Mouse (Mus musculus) thymus, postnatal 0 days (tissue): ENCODE data around the gene Kiss1r. TPM values are rescaled to one million over a fixed set of nuclear protein-coding genes. Genes with fewer than 3 reads are reported as not detected.

ENCODE experiments used
- DNase-seq: peaks from one replicate; pipeline ENCODE4 v3.0.0-alpha.2; 2015; ENCODE audit warnings: low spot score
- polyA plus RNA-seq: library from polyadenylated mRNA; unstranded; fragments of >200 nt; fragmentation: Nextera tagmentation; extraction: Ambion mirVana; gene quantifications from 2 replicates; pipeline ENCODE4 v1.2.1, GENCODE M21; 2015

The Kiss1r gene
- polyA plus RNA-seq, 1 experiment from 2014 or later: 1.2 TPM

GRCm38 (mm10) chr10:79921572-79921971, 4.8 kb downstream of the Kiss1r start:
- DNase-seq: no peak

- DNase-seq: peak; percentile 91
Measured at GRCm38 (mm10) chr10:79924998-79925784, 8.4 kb downstream of the Kiss1r start.

DNA sequence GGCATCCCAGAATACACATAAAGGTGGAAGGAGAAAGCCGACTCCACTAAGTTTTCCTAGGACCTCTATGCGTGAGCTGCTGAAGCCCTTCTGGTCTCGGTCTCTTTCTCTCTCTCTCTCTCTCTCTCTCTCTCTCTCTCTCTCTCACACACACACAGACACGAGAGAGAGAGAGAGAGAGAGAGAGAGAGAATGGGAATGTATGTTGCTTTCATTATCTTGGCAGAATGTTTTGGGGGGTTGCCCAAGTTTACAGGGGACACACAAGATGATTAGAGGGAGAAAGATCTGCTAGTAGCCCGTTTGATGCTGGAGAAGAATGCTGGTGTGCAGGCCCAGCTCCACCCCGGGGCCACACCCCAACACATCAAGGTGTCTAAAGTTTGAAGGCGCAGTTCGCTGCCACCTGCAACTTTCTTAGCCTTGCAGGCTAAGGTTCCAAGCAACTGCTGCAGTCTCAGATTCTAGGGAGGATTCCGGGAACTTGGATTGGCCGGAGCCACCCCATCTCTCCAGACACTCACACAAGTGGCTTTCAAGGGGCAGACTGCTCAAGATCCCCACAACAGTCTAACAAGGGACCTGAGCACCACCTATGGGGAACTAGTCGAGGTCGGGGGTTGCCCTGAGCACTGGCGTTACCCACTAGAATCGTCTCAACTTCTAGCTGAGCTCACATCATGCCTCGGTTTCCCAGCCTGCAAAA, 9.2 kb downstream of the Kiss1r start:
- peak; percentile 42 for DNase-seq

GRCm38 (mm10) chr10:79926491-79927323, 9.9 kb downstream of the Kiss1r start, which contains the start of gene Arid3a:
Arid3a (plus strand) TSS chr10:79927043.
- DNase-seq: peak; percentile 94

- peak; percentile 89 for DNase-seq
Measured at GRCm38 (mm10) chr10:79927324-79928029, 10.7 kb downstream of the Kiss1r start.

DNA sequence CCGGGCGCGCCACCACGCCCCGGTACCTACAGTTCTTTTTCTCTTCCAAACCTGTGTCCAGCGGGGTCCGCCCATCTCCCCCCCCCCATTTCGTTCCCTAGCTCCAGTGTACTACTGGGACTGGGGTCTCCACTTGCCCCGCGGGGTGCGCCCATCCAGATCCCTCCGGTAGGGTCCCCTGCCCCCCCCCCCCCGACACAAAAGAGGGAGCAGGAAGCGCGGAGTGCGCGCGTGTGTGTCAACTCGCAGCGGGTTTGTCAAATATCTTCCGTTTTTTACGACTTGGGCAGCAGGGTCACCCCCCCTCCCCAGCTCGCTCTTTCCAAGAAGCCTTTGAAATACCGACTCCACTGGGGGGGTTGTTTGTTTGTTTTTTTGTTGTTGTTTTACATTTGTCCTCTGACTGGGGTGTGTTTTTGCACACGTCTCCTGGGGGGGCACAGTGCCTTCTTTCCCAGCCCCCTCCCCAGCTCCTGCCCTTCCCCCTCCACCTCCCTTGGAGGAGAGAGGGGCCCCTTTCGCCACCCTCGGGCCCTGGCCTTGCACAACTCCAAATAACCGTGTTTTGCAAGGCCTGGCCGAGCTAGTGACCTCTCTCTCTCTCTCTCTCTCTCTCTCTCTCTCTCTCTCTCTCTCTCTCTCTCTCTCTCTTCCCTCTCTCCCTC, 11.4 kb downstream of the Kiss1r start:
- peak; percentile 58 for DNase-seq

DNA sequence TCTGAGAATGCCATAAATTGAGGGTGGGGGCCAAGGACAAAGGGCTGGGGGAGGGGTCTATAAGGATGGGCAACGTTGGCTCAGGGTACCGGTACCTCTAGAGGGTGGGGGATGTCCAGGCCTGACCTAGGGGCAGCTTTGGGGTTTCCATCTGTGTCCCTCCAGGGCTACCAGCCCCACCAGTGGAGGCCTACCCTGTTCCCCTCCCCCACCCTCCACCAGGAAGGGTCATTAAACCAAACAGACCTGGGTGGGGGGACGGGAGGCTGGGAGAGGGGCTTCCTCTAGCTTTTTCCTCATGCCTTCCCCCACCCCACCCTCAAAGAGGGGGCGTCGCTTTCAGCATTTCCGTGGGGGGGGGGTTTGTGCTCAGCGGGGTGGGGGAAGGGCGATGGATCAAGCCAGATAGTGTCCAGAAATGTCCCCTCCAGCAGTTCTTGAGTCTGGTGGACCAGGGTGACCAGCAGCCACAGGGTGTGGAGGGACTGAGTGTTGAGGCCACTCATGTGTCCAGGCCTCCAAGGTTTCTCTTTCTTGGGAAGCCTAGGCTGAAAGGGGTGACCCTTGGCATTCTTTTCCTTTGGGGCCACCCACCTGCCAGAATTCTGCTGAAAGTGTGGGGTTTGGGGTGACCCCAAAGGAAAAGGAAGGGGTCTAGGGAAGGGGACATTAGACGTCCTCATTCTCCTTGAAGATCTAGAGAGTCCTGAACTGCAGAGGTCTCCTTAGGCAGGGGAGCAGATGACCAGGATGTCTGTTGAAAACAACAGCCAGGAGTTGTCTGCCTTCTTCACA, 12.3 kb downstream of the Kiss1r start:
- no peak for DNase-seq

DNA sequence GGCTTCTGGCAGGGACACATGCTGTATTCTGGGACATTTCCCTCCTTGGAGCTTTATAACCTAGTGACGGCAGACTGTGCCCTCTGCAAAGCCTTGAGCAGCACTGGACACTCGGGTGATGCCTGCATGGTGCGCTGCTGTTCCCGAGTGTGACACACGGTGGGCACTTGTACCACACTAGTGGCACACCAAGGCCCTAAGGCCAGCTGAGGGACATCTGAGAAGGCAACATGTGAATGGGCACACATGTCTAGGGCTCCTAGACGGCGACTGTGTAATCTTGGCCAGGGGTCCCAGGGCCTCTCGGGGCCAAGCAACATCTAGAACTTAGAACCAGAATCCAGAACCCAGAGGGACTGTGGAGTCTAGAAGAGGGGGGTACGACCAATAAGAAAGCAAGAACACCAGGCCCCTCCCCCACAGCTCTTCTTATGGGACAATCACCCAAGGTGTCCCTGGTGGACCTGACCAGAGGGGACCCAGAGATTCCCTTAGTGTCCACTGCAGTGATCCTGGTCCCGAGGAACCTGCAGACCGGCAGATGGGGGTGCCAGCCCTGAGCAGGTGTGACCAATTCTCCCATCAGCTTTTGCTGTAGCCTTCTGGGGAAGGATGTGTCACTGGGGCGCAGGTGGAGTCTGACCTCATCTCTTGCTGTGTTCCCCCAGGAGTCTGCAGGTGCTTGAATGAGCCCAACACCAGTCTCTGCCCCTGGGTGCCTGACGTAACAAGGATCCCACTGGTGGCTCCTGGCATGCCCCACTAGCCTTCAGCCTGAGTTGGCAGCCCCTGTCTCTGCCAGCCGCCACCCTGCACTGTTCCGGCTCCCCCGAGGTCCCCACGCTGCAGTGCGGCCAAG, 13.4 kb downstream of the Kiss1r start:
- DNase-seq: no peak

DNA sequence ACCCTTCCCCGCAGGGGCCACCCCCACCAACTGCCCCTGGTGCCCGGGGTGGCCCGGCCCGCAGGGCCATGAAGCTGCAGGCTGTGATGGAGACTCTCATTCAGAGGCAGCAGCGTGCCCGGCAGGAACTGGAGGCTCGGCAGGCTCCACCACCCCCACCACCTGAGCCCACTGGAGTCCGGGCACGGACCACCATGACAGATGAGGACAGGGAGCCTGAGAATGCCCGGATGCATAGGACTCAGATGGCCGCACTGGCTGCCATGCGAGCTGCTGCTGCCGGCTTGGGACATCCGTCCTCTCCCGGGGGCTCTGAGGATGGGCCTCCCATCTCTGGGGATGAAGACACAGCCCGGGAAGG, 14.0 kb downstream of the Kiss1r start:
- DNase-seq: no peak

- DNase-seq: no peak
Measured at GRCm38 (mm10) chr10:79931797-79932196, 15.0 kb downstream of the Kiss1r start.

GRCm38 (mm10) chr10:79932736-79933135, 16.0 kb downstream of the Kiss1r start:
- DNase-seq: no peak

- DNase-seq: no peak
Measured at GRCm38 (mm10) chr10:79933145-79933679, 16.4 kb downstream of the Kiss1r start.

- no peak for DNase-seq
Measured at GRCm38 (mm10) chr10:79933861-79934260, 17.1 kb downstream of the Kiss1r start.

GRCm38 (mm10) chr10:79934272-79934721, 17.5 kb downstream of the Kiss1r start:
- no peak for DNase-seq

DNA sequence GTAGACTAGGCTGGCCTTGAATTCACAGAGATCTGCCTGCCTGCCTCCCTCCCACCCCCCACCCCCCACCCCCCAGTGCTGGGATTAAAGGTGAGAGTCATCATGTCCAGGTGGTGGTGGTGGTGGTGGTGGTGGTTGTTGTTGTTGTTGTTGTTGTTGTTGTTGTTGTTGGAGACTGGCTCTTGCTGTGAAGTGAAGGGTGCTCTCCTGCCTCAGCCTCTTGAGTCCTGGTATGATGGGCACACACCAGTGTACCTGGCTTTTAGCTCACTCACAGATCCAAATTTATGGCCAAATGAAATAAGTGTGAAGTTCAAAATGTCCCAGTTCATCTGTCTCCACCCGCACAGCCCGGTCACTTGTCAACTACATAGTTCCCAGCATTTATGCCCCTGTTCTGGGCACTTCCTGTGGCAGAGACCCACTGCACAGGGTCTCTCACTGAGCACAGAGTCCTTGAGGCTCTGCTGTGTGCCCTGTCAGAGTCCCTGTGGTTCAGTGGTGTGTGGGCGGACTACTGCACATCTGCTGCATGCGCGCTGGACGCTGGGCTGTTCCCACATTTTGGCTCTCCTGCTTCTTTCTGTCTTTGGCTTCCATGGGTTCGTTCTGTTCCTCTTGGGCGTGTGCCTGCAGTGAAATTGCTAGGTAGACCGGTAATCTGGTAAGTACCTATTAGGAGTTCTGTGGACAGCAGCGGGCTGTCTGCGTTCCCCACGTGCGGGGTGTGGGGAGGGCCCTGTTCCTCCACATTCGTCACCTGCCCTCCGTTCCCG, 18.2 kb downstream of the Kiss1r start:
- no peak for DNase-seq

DNA sequence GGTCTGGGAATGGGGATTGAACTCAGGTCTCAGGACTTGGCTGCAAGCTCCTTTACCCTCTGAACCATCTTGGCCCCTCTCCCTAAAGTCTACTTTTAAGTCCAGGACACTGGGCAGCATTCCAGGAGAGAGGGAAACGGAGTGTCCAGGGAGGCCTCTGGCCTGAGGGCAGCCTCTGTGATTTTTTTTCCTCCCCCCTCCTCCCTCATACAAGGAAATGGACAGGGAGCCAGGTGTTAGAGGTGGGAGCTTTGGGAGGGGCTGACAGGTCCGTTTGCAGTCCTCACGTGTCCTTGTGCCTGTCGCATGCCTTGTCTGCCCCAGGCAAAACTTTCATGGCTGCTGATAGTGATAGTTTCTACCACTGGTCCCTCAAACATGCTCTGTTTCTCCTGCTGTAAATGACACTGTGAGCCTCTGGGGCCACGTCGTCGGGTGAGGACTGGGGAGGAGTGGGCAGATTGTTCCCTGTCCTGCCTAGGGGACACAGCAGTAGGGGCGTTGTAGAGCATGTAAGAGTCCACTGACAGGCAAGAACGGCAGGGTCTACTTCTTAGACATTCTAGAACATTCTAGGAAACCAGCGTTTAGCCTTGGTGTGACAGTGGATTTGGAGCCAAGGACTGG, 19.6 kb downstream of the Kiss1r start:
- no peak for DNase-seq

GRCm38 (mm10) chr10:79936911-79937441, 20.2 kb downstream of the Kiss1r start:
- DNase-seq: no peak
